Mouse (Mus musculus): ENCODE results near the gene Slc22a4.
"Not testable (repeated sequence)": the region's sequence is repeated elsewhere in the genome, so short reads cannot be mapped to it uniquely, and the experiment has no call there.

Slc22a4 gene

DNA sequence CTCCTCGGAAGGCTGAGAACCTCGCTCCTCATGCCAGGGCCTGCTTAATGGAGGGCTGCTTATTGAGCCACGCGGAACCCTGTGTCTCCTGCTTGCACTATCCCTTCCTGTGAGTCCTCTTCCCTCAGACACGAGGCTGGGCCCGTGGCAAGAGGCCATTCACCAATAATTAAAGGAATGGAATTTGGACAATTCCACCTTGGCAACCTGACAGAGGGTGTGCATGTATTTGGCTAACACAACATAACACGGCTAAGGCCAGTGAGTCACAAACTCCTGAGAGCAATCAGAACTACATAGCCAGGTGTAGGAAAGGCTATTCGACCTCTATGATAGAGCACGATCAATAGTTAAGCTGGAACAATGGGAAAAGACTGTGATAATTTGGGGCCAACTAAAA is 23.7 kb downstream of the Slc22a4 start:
- DNase-seq = peak; percentile 99

DNA sequence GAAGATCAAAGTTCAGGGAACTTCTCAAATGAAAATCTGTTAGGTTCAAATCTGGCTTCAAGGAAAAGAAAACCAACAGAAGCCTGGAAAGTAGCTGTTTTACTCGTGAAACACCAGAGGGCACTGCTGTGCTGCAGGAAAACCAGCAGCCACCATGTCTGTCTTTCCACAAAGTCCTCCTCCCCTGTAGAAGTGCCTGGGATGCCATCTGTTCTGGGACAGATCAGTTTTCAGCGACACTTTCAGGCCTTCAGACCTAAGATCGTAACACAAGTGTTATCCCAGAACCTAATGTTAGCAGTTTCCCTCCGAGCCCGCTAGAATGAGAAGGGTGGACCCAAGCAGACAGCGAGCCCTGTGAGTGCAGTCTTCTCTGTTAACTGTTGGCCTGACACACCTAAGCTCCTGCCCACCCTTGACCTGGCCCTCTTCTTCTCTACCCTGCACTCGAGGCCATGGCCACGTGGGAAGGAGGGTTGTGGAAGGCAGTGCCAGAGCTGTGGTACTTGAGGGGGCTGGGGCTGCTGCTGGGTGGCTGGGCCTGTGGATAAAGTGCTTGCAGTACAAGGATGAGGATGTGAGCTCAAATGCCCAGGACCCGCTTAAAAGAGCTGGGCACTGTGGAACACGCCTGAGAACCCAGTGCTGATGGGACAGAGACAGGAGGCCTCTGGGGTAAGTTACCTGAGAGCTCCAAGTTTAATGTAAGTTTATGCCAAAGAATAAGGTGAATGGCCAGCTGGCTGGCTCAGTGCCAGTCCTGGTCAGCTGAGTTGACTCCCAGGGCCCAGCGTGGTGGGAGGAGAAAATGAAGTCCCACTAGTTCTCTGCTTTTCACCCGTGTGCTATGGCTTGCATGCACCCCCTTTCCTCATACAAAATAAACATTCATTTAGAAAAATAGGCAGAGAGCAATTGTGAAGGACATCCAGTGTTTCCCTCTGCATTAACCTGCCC is 24.9 kb downstream of the Slc22a4 start:
- peak; percentile 83 for DNase-seq

DNA sequence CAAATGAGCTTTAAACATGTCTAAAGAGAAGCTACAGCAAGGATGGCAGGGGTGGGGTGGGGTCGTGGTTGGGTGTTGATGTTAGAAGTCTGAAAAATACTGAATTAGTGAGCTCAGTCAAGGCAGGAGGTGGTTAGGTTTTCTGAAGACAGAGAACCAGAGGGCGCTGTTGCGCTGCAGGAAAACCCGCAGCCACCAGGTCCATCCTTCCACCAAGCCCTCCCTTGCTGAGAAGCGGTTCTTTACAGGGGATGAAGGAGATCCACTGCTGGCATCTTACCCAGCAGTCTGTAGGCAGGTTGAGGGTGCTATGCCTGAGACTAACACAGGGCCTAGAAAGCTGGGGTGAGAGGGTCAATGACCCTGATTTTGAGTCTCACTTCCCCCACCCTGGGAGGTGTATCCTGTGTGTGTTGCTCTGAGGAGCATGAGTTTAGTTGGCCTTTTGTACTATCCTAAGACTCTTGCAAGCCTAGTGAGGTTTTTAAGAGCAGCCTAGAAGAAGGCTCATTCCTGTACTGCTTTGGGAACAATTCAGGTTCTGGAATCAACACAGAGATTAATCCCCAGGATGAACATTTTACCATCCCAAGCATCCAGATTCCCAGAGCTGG is 25.6 kb downstream of the Slc22a4 start:
- DNase-seq = peak; percentile 73

DNA sequence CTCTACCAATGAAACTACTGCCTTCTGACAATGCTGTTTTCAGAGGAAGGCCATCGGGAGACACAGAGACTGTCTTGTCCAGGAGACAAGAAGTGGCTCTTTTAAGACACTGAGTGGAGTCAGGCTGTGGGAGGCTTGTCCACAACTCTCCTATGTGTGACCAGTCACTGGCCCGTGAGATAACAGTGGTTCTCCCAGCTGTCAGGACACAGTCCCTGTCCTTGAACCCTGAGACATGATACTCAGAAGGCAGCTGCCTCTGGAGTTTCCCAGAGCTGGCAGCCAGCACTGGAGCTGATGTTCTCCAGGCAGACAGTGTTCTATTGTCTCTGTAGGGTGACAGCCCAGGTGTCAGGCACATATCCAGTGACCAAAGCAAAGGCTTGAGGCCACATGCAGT is 30.2 kb downstream of the Slc22a4 start:
- DNase-seq = no peak

DNA sequence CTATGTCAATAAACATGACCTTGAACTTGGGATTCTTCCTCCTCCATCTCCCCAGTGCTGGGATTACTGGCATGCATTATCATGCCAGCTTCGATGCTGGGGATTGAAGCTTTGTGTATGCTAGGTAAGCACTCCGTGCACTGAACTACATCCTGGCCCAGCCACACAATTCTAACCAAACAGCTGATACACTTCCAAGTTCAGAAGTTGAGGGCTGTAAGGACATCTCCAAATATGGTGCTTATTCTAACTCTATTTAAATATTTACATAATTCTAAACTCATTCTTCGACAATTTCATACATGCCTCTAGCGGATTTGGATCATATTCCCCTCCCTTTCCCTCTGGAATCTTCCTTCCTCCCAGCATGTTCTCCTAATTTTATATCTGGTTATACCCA is 35.6 kb downstream of the Slc22a4 start:
- no peak for DNase-seq

DNA sequence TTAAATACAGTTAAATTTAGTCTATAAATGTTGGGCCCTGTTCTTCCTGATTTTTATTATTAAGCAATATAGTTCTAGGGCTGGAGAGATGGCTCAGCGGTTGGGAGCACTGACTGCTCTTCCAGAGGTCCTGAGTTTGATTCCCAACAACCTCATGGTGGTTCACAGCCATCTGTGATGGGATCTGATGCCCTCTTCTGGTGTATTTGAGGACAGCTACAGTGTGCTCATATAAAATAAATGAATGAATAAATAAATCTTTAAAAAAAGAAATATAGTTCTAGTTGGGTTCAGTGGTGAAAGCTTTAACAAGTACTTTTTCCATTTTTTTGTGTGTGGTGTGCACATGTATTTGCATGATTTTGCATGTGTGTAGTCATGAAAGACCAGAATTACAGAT is 38.7 kb downstream of the Slc22a4 start:
- DNase-seq = no peak

DNA sequence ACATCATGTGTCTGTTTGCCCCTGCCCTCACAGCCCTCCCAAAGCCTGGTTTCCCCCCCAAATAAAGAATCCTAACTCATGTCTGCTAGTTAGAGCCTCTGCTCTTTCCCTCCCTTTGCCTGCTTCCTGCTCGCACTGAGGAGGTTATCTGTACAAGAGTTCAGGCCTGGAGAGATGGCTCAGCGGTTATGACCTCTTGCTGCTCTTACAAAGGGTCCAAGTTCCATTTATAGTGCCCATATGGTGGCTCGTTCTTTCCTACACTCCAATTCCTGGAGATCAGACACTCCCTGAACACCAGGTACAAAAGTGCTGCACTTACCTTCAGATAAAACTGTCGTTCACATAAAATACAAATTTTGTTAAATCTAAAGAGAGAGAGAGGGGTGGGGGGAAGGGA is 39.8 kb downstream of the Slc22a4 start:
- no peak for DNase-seq

DNA sequence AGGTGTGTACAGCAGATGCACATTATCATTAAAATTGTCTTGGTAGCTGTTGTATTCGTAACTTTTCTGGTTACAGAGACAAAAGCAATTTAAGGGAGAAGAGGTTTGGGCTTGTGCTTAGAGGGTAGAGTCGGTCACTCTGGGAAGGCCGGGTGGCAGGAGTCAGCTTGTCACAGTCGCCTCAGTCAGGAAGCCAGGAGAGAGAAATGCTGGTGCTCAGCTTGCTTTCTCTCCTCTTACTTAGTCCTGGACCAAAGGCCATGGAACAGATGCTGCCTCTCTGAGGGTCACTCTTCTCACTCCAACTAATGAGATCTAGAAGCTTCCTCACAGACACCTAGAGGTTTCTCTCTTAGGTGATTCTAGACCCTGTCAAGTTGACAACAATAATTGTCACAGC is 46.5 kb downstream of the Slc22a4 start:
- DNase-seq = no peak

DNA sequence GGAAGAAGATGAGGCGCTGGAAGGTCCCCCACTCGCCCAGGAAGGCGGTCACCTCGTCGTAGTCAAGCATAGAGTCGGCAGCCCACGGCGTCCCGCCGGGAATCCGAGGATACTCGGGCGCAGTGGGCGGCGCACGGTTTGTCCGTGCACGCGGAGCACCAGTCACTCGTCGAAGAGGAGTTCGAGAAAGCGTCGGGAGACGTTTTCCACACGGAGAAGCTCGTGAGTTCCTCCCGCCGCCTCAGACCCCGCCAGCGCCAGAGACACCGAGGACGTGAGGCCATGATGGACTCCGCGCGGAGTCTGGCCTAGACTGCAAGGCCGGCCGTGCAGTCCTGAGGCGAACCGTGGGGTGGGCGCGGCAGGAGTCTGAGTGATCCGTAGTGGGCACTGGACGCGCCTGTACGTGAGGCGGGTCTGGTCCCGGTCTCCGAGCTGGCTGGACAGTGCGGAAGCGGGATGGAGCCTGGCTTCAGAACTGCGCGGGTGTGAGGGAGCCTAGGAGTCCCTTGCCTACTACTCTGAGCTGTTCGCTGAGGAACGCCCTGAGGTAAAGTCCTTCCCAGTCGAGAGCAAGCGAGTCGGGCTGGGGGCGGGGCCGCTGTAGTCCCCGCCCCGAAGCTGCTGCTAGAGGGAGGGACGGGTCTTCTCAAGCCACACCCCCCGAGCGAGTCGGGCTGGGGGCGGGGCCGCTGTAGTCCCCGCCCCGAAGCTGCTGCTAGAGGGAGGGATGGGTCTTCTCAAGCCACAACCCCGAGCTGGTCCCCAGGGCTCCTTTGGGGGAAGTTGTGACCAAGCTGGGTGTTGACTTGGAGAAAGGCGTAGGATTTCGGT is 47.9 kb downstream of the Slc22a4 start, which contains the start of gene Slc22a21:
Slc22a21 (minus strand) TSS at position 545 of the 834 bp plus-strand sequence.
- DNase-seq = peak; percentile 89

DNA sequence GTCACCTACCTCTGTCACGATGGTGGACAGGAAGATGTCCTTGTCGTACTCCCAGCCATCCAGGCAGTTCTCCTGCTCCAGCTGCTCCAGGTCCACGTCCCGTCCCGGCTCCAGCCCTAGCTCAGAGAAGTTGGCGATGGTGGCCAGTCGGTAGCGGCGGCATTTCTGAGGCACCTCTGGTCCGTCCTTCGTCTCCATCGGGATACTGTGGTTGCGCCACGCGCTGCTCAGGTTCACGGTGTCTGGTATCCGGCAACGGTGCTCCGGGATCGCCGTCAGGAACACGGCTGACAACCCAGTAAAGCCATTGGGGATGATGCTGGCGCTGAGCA is 48.5 kb downstream of the Slc22a4 start:
- DNase-seq = not testable (repeated sequence)

DNA sequence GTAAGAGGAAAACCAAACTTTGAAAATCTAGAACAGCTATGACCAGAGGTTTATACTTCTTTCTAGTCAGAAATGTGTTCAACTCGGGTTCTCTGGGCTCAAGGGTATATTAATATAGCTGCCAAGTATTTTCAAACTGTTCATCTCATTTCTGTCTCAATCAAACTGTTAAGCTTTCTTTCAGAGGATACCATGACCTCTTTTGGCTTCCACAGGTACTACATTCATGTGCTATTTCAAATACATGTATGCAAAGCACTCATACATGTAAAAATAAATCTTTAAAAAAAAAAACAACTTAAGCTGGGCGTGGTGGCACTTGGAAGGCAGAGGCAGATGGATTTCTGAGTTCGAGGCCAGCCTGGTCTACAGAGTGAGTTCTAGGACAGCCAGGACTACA is 50.2 kb downstream of the Slc22a4 start:
- DNase-seq = no peak

DNA sequence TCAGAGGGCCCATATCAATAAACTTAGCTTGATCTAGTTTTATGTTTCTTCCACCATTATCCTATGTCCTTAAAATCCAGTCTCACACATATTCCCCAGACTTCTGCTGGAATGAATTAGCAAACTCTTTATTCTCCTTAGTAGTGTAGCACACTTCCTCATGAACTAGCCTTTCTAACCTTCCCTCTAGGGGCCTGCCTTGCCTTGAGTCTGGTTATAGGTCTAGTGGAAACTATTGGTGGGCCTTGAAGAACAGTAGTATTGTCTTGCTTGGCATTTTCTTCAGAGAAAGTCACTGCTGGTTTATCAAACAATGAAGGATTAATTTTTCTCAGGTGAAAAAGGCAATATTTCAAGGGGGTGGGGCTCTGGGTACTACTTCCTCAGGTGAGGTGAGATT is 52.3 kb downstream of the Slc22a4 start:
- no peak for DNase-seq

DNA sequence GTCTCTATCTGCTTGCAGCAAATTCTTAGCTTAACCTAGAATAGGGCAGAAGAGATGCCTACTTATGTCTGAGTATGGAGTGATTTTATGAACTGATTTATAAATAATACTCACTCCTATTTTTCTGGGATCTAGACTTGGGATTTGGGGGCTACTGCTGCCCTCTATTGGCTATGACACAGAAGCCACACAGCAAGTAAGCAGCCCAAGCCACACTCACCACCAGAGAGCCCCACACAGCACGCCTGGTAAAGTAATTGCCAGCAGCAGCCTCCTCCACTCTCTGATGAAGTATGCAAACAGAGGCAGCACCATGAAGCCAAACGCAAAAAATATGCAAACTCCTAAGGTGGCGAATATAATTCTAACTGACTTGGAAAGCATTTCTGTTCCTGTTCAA is 68.9 kb downstream of the Slc22a4 start:
- DNase-seq = peak; percentile 61

DNA sequence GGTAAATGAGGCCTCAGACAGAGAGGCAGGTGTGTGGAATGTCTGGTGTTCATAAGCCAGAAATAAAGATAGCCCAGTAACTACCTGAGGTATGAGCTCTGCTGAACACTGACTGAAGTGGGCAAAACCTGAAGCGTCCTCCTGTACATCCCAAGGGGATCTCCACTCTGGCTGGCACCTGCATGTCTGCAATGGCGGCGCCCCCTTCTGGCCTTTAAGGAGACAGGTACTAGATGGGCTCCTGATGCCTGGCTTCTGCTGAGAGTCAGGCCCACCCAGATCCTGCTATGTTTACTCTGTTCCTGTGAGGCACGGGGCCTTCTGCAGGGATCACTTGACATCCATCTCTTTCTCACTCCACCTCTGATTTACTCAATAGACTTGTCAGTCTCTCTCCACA is 69.7 kb downstream of the Slc22a4 start:
- peak; percentile 31 for DNase-seq

DNA sequence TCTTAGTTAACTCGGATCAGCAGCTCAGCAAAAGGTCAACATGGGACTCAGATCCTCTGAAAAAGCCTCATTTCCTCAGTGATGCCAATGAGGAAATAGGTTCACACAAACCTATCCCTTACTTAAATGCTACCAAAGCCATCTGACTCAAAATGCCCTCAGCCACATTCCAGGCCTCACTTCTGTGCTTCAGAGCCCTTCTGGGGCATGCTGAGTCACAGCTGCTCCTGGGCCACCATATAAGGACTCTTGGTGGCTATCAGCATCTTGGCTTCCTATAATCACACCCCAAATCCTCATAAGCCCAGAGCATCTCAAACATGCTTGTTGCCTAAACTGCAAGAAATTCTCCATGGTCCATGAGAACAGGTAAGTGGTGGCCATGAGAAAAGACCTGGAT is 71.3 kb downstream of the Slc22a4 start:
- no peak for DNase-seq

DNA sequence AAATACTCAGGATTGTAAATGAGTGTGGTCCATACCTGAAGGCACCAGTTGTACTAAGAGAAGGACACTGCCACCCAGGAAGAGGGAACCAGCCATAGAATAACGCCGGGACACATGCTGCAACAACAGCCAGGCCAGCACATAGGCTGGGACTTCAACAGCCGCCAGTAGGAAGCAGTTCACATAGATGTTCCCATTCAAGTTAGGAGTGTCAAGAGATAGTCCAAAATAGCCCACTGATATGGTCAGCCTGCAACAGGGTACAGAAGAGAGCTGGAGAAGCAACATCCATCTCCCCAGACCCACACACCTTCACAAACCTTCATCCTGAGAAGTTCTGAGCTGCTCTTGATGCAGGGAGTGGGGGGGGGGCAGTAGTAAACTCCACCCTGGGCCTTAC is 73.2 kb downstream of the Slc22a4 start:
- DNase-seq = no peak

DNA sequence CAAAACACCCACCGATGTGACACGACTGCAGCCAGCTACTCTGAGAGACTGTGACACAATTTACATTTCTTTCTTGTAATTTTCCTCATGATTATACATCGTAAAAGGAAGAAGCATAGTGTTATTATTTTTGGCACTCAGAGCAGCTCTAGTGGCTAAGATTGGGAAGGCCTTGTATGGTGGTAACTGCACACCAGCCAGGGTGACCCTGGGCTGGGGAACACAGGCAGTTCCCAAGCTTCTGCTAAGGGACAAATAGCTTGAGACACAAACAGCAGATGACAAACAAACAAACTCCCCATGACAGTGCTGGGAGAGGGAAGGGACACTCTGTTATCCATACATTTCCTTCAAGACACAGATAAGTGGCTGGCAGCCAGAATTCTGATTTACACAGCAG is 77.8 kb downstream of the Slc22a4 start:
- DNase-seq = not testable (repeated sequence)
